Mouse (Mus musculus): ENCODE results near the gene Amn. TPM values are rescaled to one million over a fixed set of nuclear protein-coding genes. Genes with fewer than 3 reads are reported as not detected.

The Amn gene
- 22.5 and 29.8 TPM in 2 replicates for polyA plus RNA-seq (2021; fragmentation: Nextera tagmentation)
- long read RNA-seq, experiment 1, transcript Amn-202 (7 exons, 1,024 nt) = major isoform, 16 of 55 reads
- long read RNA-seq, experiment 1, partial matches to known transcripts = 33 of 55 reads
- long read RNA-seq, experiment 1, other reads (novel, unspliced or antisense) = 6 of 55 reads
- long read RNA-seq, experiment 2, transcript Amn-202 (7 exons, 1,024 nt) = major isoform, 18 of 34 reads
- long read RNA-seq, experiment 2, partial matches to known transcripts = 12 of 34 reads
- long read RNA-seq, experiment 2, other reads (novel, unspliced or antisense) = 4 of 34 reads

GRCm38 (mm10) chr12:111270629-111271277 lies at the start of gene Amn:
Amn (plus strand) TSS chr12:111271095.

Other genes with a start within 250 kb of the Amn start
- 1.6 and 2.6 TPM in 2 replicates for gene Rcor1, start 231.7 kb upstream of the Amn start, polyA plus RNA-seq (2021; fragmentation: Nextera tagmentation)
- 3.1 and 14.6 TPM in 2 replicates for gene Traf3, start 104.7 kb upstream of the Amn start, polyA plus RNA-seq (2021; fragmentation: Nextera tagmentation)
- not detected in 2 replicates for gene 4930595D18Rik, start 86.6 kb upstream of the Amn start, polyA plus RNA-seq (2021; fragmentation: Nextera tagmentation)
- 25.6 and 28.3 TPM in 2 replicates for gene Cdc42bpb, start 106.6 kb downstream of the Amn start, polyA plus RNA-seq (2021; fragmentation: Nextera tagmentation)
- 3.7 and 5.8 TPM in 2 replicates for gene Lbhd2, start 135.7 kb downstream of the Amn start, polyA plus RNA-seq (2021; fragmentation: Nextera tagmentation)
- gene Exoc3l4, start 145.9 kb downstream of the Amn start, polyA plus RNA-seq (2021; fragmentation: Nextera tagmentation) = 2.9 and 3.2 TPM in 2 replicates
- 3.6 and 3.7 TPM in 2 replicates for gene Tnfaip2, start 171.4 kb downstream of the Amn start, polyA plus RNA-seq (2021; fragmentation: Nextera tagmentation)
- 3.4 and 3.5 TPM in 2 replicates for gene Gm266, start 214.7 kb downstream of the Amn start, polyA plus RNA-seq (2021; fragmentation: Nextera tagmentation)